Mouse (Mus musculus) 3T3-L1 (cell line): ENCODE results near the gene Dnah7c.
A peak's percentile ranks its signal among the peaks of the same experiment; 100 is the strongest.
"Not testable (repeated sequence)": the region's sequence is repeated elsewhere in the genome, so short reads cannot be mapped to it uniquely, and the experiment has no call there.

Source experiments
- DNase-seq: peaks from one replicate; pipeline ENCODE4 v3.0.0-alpha.2; 2015; ENCODE audit warnings: low read depth, low spot score

The Dnah7c gene

GRCm38 (mm10) chr1:46425137-46425925, at the start of gene Dnah7c:
Dnah7c (plus strand) TSS chr1:46425592.
- DNase-seq = no peak

GRCm38 (mm10) chr1:46380641-46381040, 44.8 kb upstream of the Dnah7c start:
- DNase-seq = not testable (repeated sequence)

GRCm38 (mm10) chr1:46394681-46395297, 30.6 kb upstream of the Dnah7c start:
- DNase-seq = not testable (repeated sequence)

GRCm38 (mm10) chr1:46408324-46409115, 16.9 kb upstream of the Dnah7c start:
- peak; percentile 96 for DNase-seq

GRCm38 (mm10) chr1:46414798-46415197, 10.6 kb upstream of the Dnah7c start:
- not testable (repeated sequence) for DNase-seq

- DNase-seq = peak; percentile 77
Observed at GRCm38 (mm10) chr1:46416946-46417345, 8.4 kb upstream of the Dnah7c start.

- DNase-seq = not testable (repeated sequence)
Observed at GRCm38 (mm10) chr1:46418966-46419365, 6.4 kb upstream of the Dnah7c start.

- DNase-seq = no peak
Observed at GRCm38 (mm10) chr1:46428401-46428800, 3.0 kb downstream of the Dnah7c start.

- DNase-seq = not testable (repeated sequence)
Observed at GRCm38 (mm10) chr1:46514671-46515070, 89.3 kb downstream of the Dnah7c start.

GRCm38 (mm10) chr1:46521032-46521431, 95.6 kb downstream of the Dnah7c start:
- no peak for DNase-seq

GRCm38 (mm10) chr1:46526537-46526936, 101.1 kb downstream of the Dnah7c start:
- DNase-seq = not testable (repeated sequence)

GRCm38 (mm10) chr1:46544812-46545421, 119.5 kb downstream of the Dnah7c start:
- no peak for DNase-seq

- DNase-seq = peak; percentile 45
Observed at GRCm38 (mm10) chr1:46580385-46580784, 155.0 kb downstream of the Dnah7c start.

- DNase-seq = not testable (repeated sequence)
Observed at GRCm38 (mm10) chr1:46593826-46594225, 168.4 kb downstream of the Dnah7c start.

GRCm38 (mm10) chr1:46596343-46596742, 171.0 kb downstream of the Dnah7c start:
- not testable (repeated sequence) for DNase-seq

- DNase-seq = no peak
Observed at GRCm38 (mm10) chr1:46620331-46620730, 194.9 kb downstream of the Dnah7c start.

- not testable (repeated sequence) for DNase-seq
Observed at GRCm38 (mm10) chr1:46625914-46626313, 200.5 kb downstream of the Dnah7c start.

GRCm38 (mm10) chr1:46649821-46650220, 224.4 kb downstream of the Dnah7c start:
- not testable (repeated sequence) for DNase-seq

GRCm38 (mm10) chr1:46652721-46653120, 227.3 kb downstream of the Dnah7c start:
- not testable (repeated sequence) for DNase-seq

GRCm38 (mm10) chr1:46724810-46725209, 299.4 kb downstream of the Dnah7c start:
- not testable (repeated sequence) for DNase-seq

- no peak for DNase-seq
Observed at GRCm38 (mm10) chr1:46725266-46725665, 299.9 kb downstream of the Dnah7c start.

- DNase-seq = not testable (repeated sequence)
Observed at GRCm38 (mm10) chr1:46725719-46726118, 300.3 kb downstream of the Dnah7c start.
